Mouse (Mus musculus) CH12.LX (cell line): ENCODE data around the gene Traf3ip2. TPM values are rescaled to one million over a fixed set of nuclear protein-coding genes. Genes with fewer than 3 reads are reported as not detected.

Experiments
- DNase-seq: peaks from one replicate; pipeline ENCODE4 v3.0.0-alpha.2; 2013; ENCODE audit errors: extremely low read depth
- H3K27ac ChIP-seq: 2 replicates; pipeline ENCODE4 v1.5.1; 2012; ENCODE audit warnings: low read depth, mild to moderate bottlenecking, control low read depth, moderate library complexity; ENCODE audit not compliant: insufficient read depth
- H3K27me3 ChIP-seq: replicated peaks from 2 replicates; pipeline ENCODE3; 2012; ENCODE audit warnings: inconsistent platforms
- H3K36me3 ChIP-seq, 2 experiments: replicated peaks in 1 of 2; 2 replicates each; pipeline versions ENCODE3 to v1.6.1; 2012; ENCODE audit warnings: inconsistent platforms in 1 of 2, low read length in 1 of 2, mild to moderate bottlenecking in 1 of 2, mixed read lengths in 1 of 2, moderate library complexity in 1 of 2; ENCODE audit not compliant: control insufficient read depth in 1 of 2, insufficient read depth in 1 of 2
- H3K4me1 ChIP-seq, 2 experiments: 2 replicates each; pipeline ENCODE4 v1.6.1; 2012; ENCODE audit warnings: inconsistent platforms in 1 of 2, moderate library complexity in 1 of 2; ENCODE audit not compliant: insufficient read depth in 2 of 2, control insufficient read depth in 1 of 2
- H3K4me2 ChIP-seq: 2 replicates; pipeline ENCODE4 v1.6.1; 2012; ENCODE audit warnings: low read depth, mild to moderate bottlenecking, control low read depth; ENCODE audit not compliant: poor library complexity, insufficient read depth, severe bottlenecking
- H3K4me3 ChIP-seq, 3 experiments: fragments of 150-350 bp in 1 of 3; sonication (generic) in 1 of 3; replicated peaks in 1 of 3; 2 replicates each; pipeline versions ENCODE3 to v1.5.1; 2011 to 2012; ENCODE audit warnings: low read depth in 2 of 3, low read length in 2 of 3, mild to moderate bottlenecking in 2 of 3, moderate library complexity in 2 of 3, control low read depth in 1 of 3, improper control_type of control experiment in 1 of 3, inconsistent platforms in 1 of 3, mixed read lengths in 1 of 3; ENCODE audit not compliant: poor library complexity in 1 of 3
- H3K79me2 ChIP-seq: replicated peaks from 2 replicates; pipeline ENCODE4 v1.6.1; 2012; ENCODE audit warnings: mild to moderate bottlenecking, moderate library complexity; ENCODE audit not compliant: control insufficient read depth, poor library complexity, insufficient read depth, severe bottlenecking; ENCODE audit errors: extremely low read depth
- H3K9ac ChIP-seq: 2 replicates; pipeline ENCODE4 v1.6.1; 2012; ENCODE audit warnings: low read depth, mild to moderate bottlenecking, control low read depth, moderate library complexity; ENCODE audit not compliant: insufficient read depth
- H3K9me3 ChIP-seq: replicated peaks from 2 replicates; pipeline ENCODE3; 2012; ENCODE audit warnings: low read length, inconsistent platforms, mixed read lengths
- BHLHE40 ChIP-seq: IDR thresholded peaks from 2 replicates; pipeline ENCODE4 v1.6.1; 2011; ENCODE audit warnings: mild to moderate bottlenecking, low read depth, low read length, improper control_type of control experiment
- E2F4 ChIP-seq: IDR thresholded peaks from 2 replicates; pipeline ENCODE4 v1.6.1; 2011; ENCODE audit warnings: low read depth, low read length, improper control_type of control experiment; ENCODE audit not compliant: insufficient replicate concordance
- EP300 ChIP-seq: IDR thresholded peaks from 2 replicates; pipeline ENCODE4 v1.6.1; 2011; ENCODE audit warnings: low read length, improper control_type of control experiment
- ETS1 ChIP-seq: conservative IDR thresholded peaks from 2 replicates; pipeline ENCODE4 v1.6.1; 2012; ENCODE audit warnings: low read depth, mild to moderate bottlenecking, inconsistent platforms, low read length, improper control_type of control experiment, moderate library complexity
- HCFC1 ChIP-seq: IDR thresholded peaks from 2 replicates; pipeline ENCODE4 v1.6.1; 2012; ENCODE audit warnings: low read depth, mild to moderate bottlenecking, inconsistent platforms, low read length, improper control_type of control experiment
- IRF4 ChIP-seq: IDR thresholded peaks from 2 replicates; pipeline ENCODE4 v1.6.1; 2014; ENCODE audit warnings: low read depth, mild to moderate bottlenecking, inconsistent platforms, low read length, improper control_type of control experiment
- JUN ChIP-seq: IDR thresholded peaks from 2 replicates; pipeline ENCODE4 v1.6.1; 2011; ENCODE audit warnings: low read depth, mild to moderate bottlenecking, low read length, improper control_type of control experiment, moderate library complexity; ENCODE audit not compliant: insufficient read depth
- KAT2A ChIP-seq: IDR thresholded peaks from 2 replicates; pipeline ENCODE4 v1.6.1; 2012; ENCODE audit warnings: low read length, improper control_type of control experiment, inconsistent platforms; ENCODE audit not compliant: insufficient replicate concordance
- MAFK ChIP-seq: IDR thresholded peaks from 2 replicates; pipeline ENCODE4 v1.6.1; 2011; ENCODE audit warnings: low read length, improper control_type of control experiment; ENCODE audit not compliant: insufficient replicate concordance
- MAX ChIP-seq: IDR thresholded peaks from 2 replicates; pipeline ENCODE4 v1.6.1; 2011; ENCODE audit warnings: low read length, improper control_type of control experiment
- MAZ ChIP-seq: IDR thresholded peaks from 2 replicates; pipeline ENCODE4 v1.6.1; 2012; ENCODE audit warnings: low read depth, mild to moderate bottlenecking, inconsistent platforms, low read length, improper control_type of control experiment, moderate library complexity
- MXI1 ChIP-seq: IDR thresholded peaks from 2 replicates; pipeline ENCODE4 v1.6.1; 2011; ENCODE audit warnings: mild to moderate bottlenecking, low read depth, low read length, improper control_type of control experiment
- NELFE ChIP-seq: IDR thresholded peaks from 2 replicates; pipeline ENCODE4 v1.6.1; 2011; ENCODE audit warnings: low read depth, low read length, improper control_type of control experiment
- PAX5 ChIP-seq: IDR thresholded peaks from 2 replicates; pipeline ENCODE4 v1.6.1; 2012; ENCODE audit warnings: low read length, inconsistent platforms, mixed read lengths
- POLR2AphosphoS2 ChIP-seq: IDR thresholded peaks from 2 replicates; pipeline ENCODE4 v1.6.1; 2011; ENCODE audit warnings: low read depth, low read length, improper control_type of control experiment
- RAD21 ChIP-seq: IDR thresholded peaks from 2 replicates; pipeline ENCODE4 v1.6.1; 2011; ENCODE audit warnings: low read depth, mild to moderate bottlenecking, low read length, improper control_type of control experiment, moderate library complexity
- RCOR1 ChIP-seq: conservative IDR thresholded peaks from 2 replicates; pipeline ENCODE4 v1.6.1; 2012; ENCODE audit warnings: low read depth, mild to moderate bottlenecking, inconsistent platforms, low read length, improper control_type of control experiment
- SIN3A ChIP-seq: IDR thresholded peaks from 2 replicates; pipeline ENCODE4 v1.6.1; 2012; ENCODE audit warnings: low read length, improper control_type of control experiment, inconsistent platforms
- TCF12 ChIP-seq: IDR thresholded peaks from 2 replicates; pipeline ENCODE4 v1.6.1; 2014; ENCODE audit warnings: low read depth, mild to moderate bottlenecking, inconsistent platforms, low read length, improper control_type of control experiment
- USF1 ChIP-seq: IDR thresholded peaks from 2 replicates; pipeline ENCODE4 v1.6.1; 2014; ENCODE audit warnings: low read depth, mild to moderate bottlenecking, inconsistent platforms, low read length, improper control_type of control experiment
- USF2 ChIP-seq: conservative IDR thresholded peaks from 2 replicates; pipeline ENCODE4 v1.6.1; 2011; ENCODE audit warnings: low read depth, low read length, improper control_type of control experiment
- ZC3H11A ChIP-seq: IDR thresholded peaks from 2 replicates; pipeline ENCODE4 v1.6.1; 2012; ENCODE audit warnings: low read depth, mild to moderate bottlenecking, inconsistent platforms, low read length, improper control_type of control experiment
- ZMIZ1 ChIP-seq: IDR thresholded peaks from 2 replicates; pipeline ENCODE4 v1.6.1; 2012; ENCODE audit warnings: low read depth, mild to moderate bottlenecking, inconsistent platforms, low read length, improper control_type of control experiment
- dilution Hi-C: fragments of 300-500 bp; cut with MboI; formaldehyde crosslinking; loops from 2 replicates; pipeline ENCODE4 v1.14.3; 2020; ENCODE audit warnings: low sequenced_read_pairs; ENCODE audit not compliant: extremely low pct_unique_long_range_greater_than_20kb, extremely low pct_ligation_motif_present
- in situ Hi-C: fragments of 300-500 bp; cut with MboI; formaldehyde crosslinking; loops from 3 replicates; pipeline ENCODE4 v1.14.3; 2019; ENCODE audit warnings: low sequenced_read_pairs, low pct_ligation_motif_present, low pct_unique_long_range_greater_than_20kb, mixed read lengths
- polyA plus RNA-seq: library from polyadenylated mRNA; unstranded; fragments of >175 nt; gene quantifications from 2 replicates; pipeline ENCODE4 v1.2.1, GENCODE M21; 2012; ENCODE audit warnings: low read depth; ENCODE audit not compliant: insufficient read length
- total RNA-seq, 2 experiments: library from RNA; depleted of rRNA; stranded (reverse); fragments of 300-350 nt in 1 of 2; fragments of >200 nt in 1 of 2; gene quantifications; 2 replicates each; pipeline ENCODE4 v1.2.3; 2012 to 2014

The Traf3ip2 gene
- total and polyA plus RNA-seq, 3 experiments = 9.2 to 23.4 (median 15.6) TPM

DNA sequence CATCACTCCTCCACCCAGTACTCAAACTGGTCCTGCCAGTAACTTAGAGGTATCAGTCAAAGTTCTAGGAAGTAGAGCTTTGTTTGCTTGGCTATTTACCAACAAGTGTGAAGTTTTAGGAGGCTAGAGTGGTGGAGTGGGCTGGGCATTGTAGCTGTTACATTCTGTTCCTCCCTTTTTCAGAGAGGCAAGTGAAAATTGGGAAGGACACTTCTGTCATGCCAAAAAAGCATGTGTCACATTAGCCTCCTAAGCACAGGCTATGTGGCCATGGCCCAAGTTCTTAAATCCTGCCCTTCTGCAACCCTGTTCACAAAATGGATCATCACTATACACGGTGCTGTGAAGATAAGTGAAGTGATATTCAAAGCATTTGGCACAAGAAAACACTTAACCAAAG lies 34.4 kb downstream of the Traf3ip2 start:
- TF ChIP-seq E2F4 (no peak), USF1 (no peak), MXI1 (no peak), ZMIZ1 (no peak), BHLHE40 (no peak), TCF12 (no peak), NELFE (no peak), USF2 (no peak)
- TF ChIP-seq, all 38 proteins: peak for 0
- no peak overlapping the region for H3K4me2 ChIP-seq

GRCm38 (mm10) chr10:39648278-39648677 lies 35.5 kb downstream of the Traf3ip2 start:
- peaks cover 68 to 82% of the 10 kb centered on the region in 2 experiments for H3K36me3 ChIP-seq

More for the DNA sequence above, 34.4 kb downstream of the Traf3ip2 start:
- Histone ChIP-seq H3K9ac (no peak overlapping the region), H3K36me3 (peaks cover 76 to 93% of the 10 kb centered on the region in 2 experiments), H3K27me3 (no peaks in the 10 kb centered on the region), H3K79me2 (no peaks in the 10 kb centered on the region), H3K4me1 (no peaks in the 10 kb centered on the region), H3K9me3 (no peaks in the 10 kb centered on the region), H3K27ac (no peak overlapping the region), H3K4me3 (no peak overlapping the region)
- no peak for DNase-seq
- in situ Hi-C loops (no loop called here), dilution Hi-C loops (no loop called here)

DNA sequence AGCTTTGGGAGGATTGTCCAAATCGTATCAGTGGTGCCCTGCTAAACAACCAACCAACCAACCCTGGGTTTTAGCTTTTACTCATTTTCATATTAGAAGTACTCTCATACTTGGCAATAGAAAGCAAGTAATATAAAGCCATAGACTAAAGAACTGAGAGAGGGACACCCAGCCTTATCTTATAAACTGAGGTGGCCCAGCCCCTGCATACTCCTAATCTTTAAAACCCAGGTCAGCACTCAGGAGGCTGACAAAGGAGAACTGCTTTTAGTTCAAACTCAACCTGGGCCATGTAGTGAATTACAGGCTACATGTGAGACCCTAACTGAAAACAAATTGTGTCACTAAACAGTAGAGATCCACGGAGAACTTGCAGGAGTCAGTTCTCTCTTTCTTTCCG lies 36.8 kb downstream of the Traf3ip2 start:
- H3K4me1 ChIP-seq = no peaks in the 10 kb centered on the region
- no peak overlapping the region for H3K9ac ChIP-seq
- no peaks in the 10 kb centered on the region for H3K27me3 ChIP-seq
- no peak overlapping the region for H3K4me3 ChIP-seq
- dilution Hi-C loops = no loop called here
- no peaks in the 10 kb centered on the region for H3K9me3 ChIP-seq
- TF ChIP-seq RAD21 (no peak), MAX (no peak), TCF12 (no peak), ZC3H11A (no peak), MAZ (no peak), SIN3A (no peak), IRF4 (no peak), JUN (no peak), PAX5 (no peak), KAT2A (no peak), E2F4 (no peak), EP300 (no peak), USF2 (no peak), RCOR1 (no peak)
- H3K36me3 ChIP-seq = peaks cover 70 to 85% of the 10 kb centered on the region in 2 experiments
- no peak overlapping the region for H3K27ac ChIP-seq
- no peaks in the 10 kb centered on the region for H3K79me2 ChIP-seq
- in situ Hi-C loops = no loop called here
- no peak overlapping the region for H3K4me2 ChIP-seq
- DNase-seq = no peak

More at GRCm38 (mm10) chr10:39648278-39648677, 35.5 kb downstream of the Traf3ip2 start:
- no peaks in the 10 kb centered on the region for H3K27me3 ChIP-seq
- H3K79me2 ChIP-seq = no peaks in the 10 kb centered on the region
- H3K4me3 ChIP-seq = no peak overlapping the region
- H3K9me3 ChIP-seq = no peaks in the 10 kb centered on the region
- no peak for DNase-seq
- no peak overlapping the region for H3K4me2 ChIP-seq
- H3K4me1 ChIP-seq = no peaks in the 10 kb centered on the region
- no peak overlapping the region for H3K9ac ChIP-seq
- dilution Hi-C loops = no loop called here
- in situ Hi-C loops = no loop called here
- H3K27ac ChIP-seq = no peak overlapping the region
- TF ChIP-seq POLR2AphosphoS2 (no peak), MAFK (no peak), ZMIZ1 (no peak), SIN3A (no peak), ETS1 (no peak), KAT2A (no peak), USF2 (no peak), JUN (no peak), HCFC1 (no peak), RAD21 (no peak), IRF4 (no peak)
